Mouse (Mus musculus) CH12.LX (cell line): ENCODE results near the gene Tigit. TPM values are rescaled to one million over a fixed set of nuclear protein-coding genes. Genes with fewer than 3 reads are reported as not detected.

Experiments used
- DNase-seq: peaks from one replicate; pipeline ENCODE4 v3.0.0-alpha.2; 2013; ENCODE audit errors: extremely low read depth
- H3K27ac ChIP-seq: 2 replicates; pipeline ENCODE4 v1.5.1; 2012; ENCODE audit warnings: low read depth, mild to moderate bottlenecking, control low read depth, moderate library complexity; ENCODE audit not compliant: insufficient read depth
- H3K27me3 ChIP-seq: replicated peaks from 2 replicates; pipeline ENCODE3; 2012; ENCODE audit warnings: inconsistent platforms
- H3K36me3 ChIP-seq, 2 experiments: replicated peaks in 1 of 2; 2 replicates each; pipeline versions ENCODE3 to v1.6.1; 2012; ENCODE audit warnings: inconsistent platforms in 1 of 2, low read length in 1 of 2, mild to moderate bottlenecking in 1 of 2, mixed read lengths in 1 of 2, moderate library complexity in 1 of 2; ENCODE audit not compliant: control insufficient read depth in 1 of 2, insufficient read depth in 1 of 2
- H3K4me1 ChIP-seq, 2 experiments: 2 replicates each; pipeline ENCODE4 v1.6.1; 2012; ENCODE audit warnings: inconsistent platforms in 1 of 2, moderate library complexity in 1 of 2; ENCODE audit not compliant: insufficient read depth in 2 of 2, control insufficient read depth in 1 of 2
- H3K4me2 ChIP-seq: 2 replicates; pipeline ENCODE4 v1.6.1; 2012; ENCODE audit warnings: low read depth, mild to moderate bottlenecking, control low read depth; ENCODE audit not compliant: poor library complexity, insufficient read depth, severe bottlenecking
- H3K4me3 ChIP-seq, 3 experiments: fragments of 150-350 bp in 1 of 3; sonication (generic) in 1 of 3; replicated peaks in 1 of 3; 2 replicates each; pipeline versions ENCODE3 to v1.5.1; 2011 to 2012; ENCODE audit warnings: low read depth in 2 of 3, low read length in 2 of 3, mild to moderate bottlenecking in 2 of 3, moderate library complexity in 2 of 3, control low read depth in 1 of 3, improper control_type of control experiment in 1 of 3, inconsistent platforms in 1 of 3, mixed read lengths in 1 of 3; ENCODE audit not compliant: poor library complexity in 1 of 3
- H3K79me2 ChIP-seq: replicated peaks from 2 replicates; pipeline ENCODE4 v1.6.1; 2012; ENCODE audit warnings: mild to moderate bottlenecking, moderate library complexity; ENCODE audit not compliant: control insufficient read depth, poor library complexity, insufficient read depth, severe bottlenecking; ENCODE audit errors: extremely low read depth
- H3K9ac ChIP-seq: 2 replicates; pipeline ENCODE4 v1.6.1; 2012; ENCODE audit warnings: low read depth, mild to moderate bottlenecking, control low read depth, moderate library complexity; ENCODE audit not compliant: insufficient read depth
- H3K9me3 ChIP-seq: replicated peaks from 2 replicates; pipeline ENCODE3; 2012; ENCODE audit warnings: low read length, inconsistent platforms, mixed read lengths
- BHLHE40 ChIP-seq: IDR thresholded peaks from 2 replicates; pipeline ENCODE4 v1.6.1; 2011; ENCODE audit warnings: mild to moderate bottlenecking, low read depth, low read length, improper control_type of control experiment
- CHD1 ChIP-seq: IDR thresholded peaks from 2 replicates; pipeline ENCODE4 v1.6.1; 2012; ENCODE audit warnings: low read depth, low read length, improper control_type of control experiment, inconsistent platforms
- CHD2 ChIP-seq: IDR thresholded peaks from 2 replicates; pipeline ENCODE4 v1.6.1; 2011; ENCODE audit warnings: low read length, improper control_type of control experiment
- E2F4 ChIP-seq: IDR thresholded peaks from 2 replicates; pipeline ENCODE4 v1.6.1; 2011; ENCODE audit warnings: low read depth, low read length, improper control_type of control experiment; ENCODE audit not compliant: insufficient replicate concordance
- ELF1 ChIP-seq: IDR thresholded peaks from 2 replicates; pipeline ENCODE4 v1.6.1; 2014; ENCODE audit warnings: low read depth, mild to moderate bottlenecking, inconsistent platforms, low read length, improper control_type of control experiment
- EP300 ChIP-seq: IDR thresholded peaks from 2 replicates; pipeline ENCODE4 v1.6.1; 2011; ENCODE audit warnings: low read length, improper control_type of control experiment
- ETS1 ChIP-seq: conservative IDR thresholded peaks from 2 replicates; pipeline ENCODE4 v1.6.1; 2012; ENCODE audit warnings: low read depth, mild to moderate bottlenecking, inconsistent platforms, low read length, improper control_type of control experiment, moderate library complexity
- GABPA ChIP-seq: IDR thresholded peaks from 2 replicates; pipeline ENCODE4 v1.6.1; 2012; ENCODE audit warnings: low read depth, low read length, improper control_type of control experiment, inconsistent platforms; ENCODE audit not compliant: insufficient replicate concordance
- HCFC1 ChIP-seq: IDR thresholded peaks from 2 replicates; pipeline ENCODE4 v1.6.1; 2012; ENCODE audit warnings: low read depth, mild to moderate bottlenecking, inconsistent platforms, low read length, improper control_type of control experiment
- IRF4 ChIP-seq: IDR thresholded peaks from 2 replicates; pipeline ENCODE4 v1.6.1; 2014; ENCODE audit warnings: low read depth, mild to moderate bottlenecking, inconsistent platforms, low read length, improper control_type of control experiment
- JUN ChIP-seq: IDR thresholded peaks from 2 replicates; pipeline ENCODE4 v1.6.1; 2011; ENCODE audit warnings: low read depth, mild to moderate bottlenecking, low read length, improper control_type of control experiment, moderate library complexity; ENCODE audit not compliant: insufficient read depth
- JUND ChIP-seq: conservative IDR thresholded peaks from 2 replicates; pipeline ENCODE4 v1.6.1; 2011; ENCODE audit warnings: low read depth, low read length, improper control_type of control experiment
- KAT2A ChIP-seq: IDR thresholded peaks from 2 replicates; pipeline ENCODE4 v1.6.1; 2012; ENCODE audit warnings: low read length, improper control_type of control experiment, inconsistent platforms; ENCODE audit not compliant: insufficient replicate concordance
- MAFK ChIP-seq: IDR thresholded peaks from 2 replicates; pipeline ENCODE4 v1.6.1; 2011; ENCODE audit warnings: low read length, improper control_type of control experiment; ENCODE audit not compliant: insufficient replicate concordance
- MAZ ChIP-seq: IDR thresholded peaks from 2 replicates; pipeline ENCODE4 v1.6.1; 2012; ENCODE audit warnings: low read depth, mild to moderate bottlenecking, inconsistent platforms, low read length, improper control_type of control experiment, moderate library complexity
- MEF2A ChIP-seq: IDR thresholded peaks from 2 replicates; pipeline ENCODE4 v1.6.1; 2014; ENCODE audit warnings: low read depth, mild to moderate bottlenecking, inconsistent platforms, low read length, improper control_type of control experiment, borderline replicate concordance
- MXI1 ChIP-seq: IDR thresholded peaks from 2 replicates; pipeline ENCODE4 v1.6.1; 2011; ENCODE audit warnings: mild to moderate bottlenecking, low read depth, low read length, improper control_type of control experiment
- MYC ChIP-seq: IDR thresholded peaks from 2 replicates; pipeline ENCODE4 v1.6.1; 2011; ENCODE audit warnings: low read depth, mild to moderate bottlenecking, improper control_type of control experiment, low read length
- NELFE ChIP-seq: IDR thresholded peaks from 2 replicates; pipeline ENCODE4 v1.6.1; 2011; ENCODE audit warnings: low read depth, low read length, improper control_type of control experiment
- NRF1 ChIP-seq: IDR thresholded peaks from 2 replicates; pipeline ENCODE4 v1.6.1; 2014; ENCODE audit warnings: low read depth, mild to moderate bottlenecking, inconsistent platforms, low read length, improper control_type of control experiment, moderate library complexity
- PAX5 ChIP-seq: IDR thresholded peaks from 2 replicates; pipeline ENCODE4 v1.6.1; 2012; ENCODE audit warnings: low read length, inconsistent platforms, mixed read lengths
- POLR2A ChIP-seq: IDR thresholded peaks from 2 replicates; pipeline ENCODE4 v1.6.1; 2011; ENCODE audit warnings: low read depth, mild to moderate bottlenecking, improper control_type of control experiment, low read length
- RCOR1 ChIP-seq: conservative IDR thresholded peaks from 2 replicates; pipeline ENCODE4 v1.6.1; 2012; ENCODE audit warnings: low read depth, mild to moderate bottlenecking, inconsistent platforms, low read length, improper control_type of control experiment
- SIN3A ChIP-seq: IDR thresholded peaks from 2 replicates; pipeline ENCODE4 v1.6.1; 2012; ENCODE audit warnings: low read length, improper control_type of control experiment, inconsistent platforms
- SMC3 ChIP-seq: IDR thresholded peaks from 2 replicates; pipeline ENCODE4 v1.6.1; 2011; ENCODE audit warnings: low read depth, low read length, improper control_type of control experiment
- TBP ChIP-seq: conservative IDR thresholded peaks from 2 replicates; pipeline ENCODE4 v1.6.1; 2011; ENCODE audit warnings: low read depth, low read length, improper control_type of control experiment
- TCF12 ChIP-seq: IDR thresholded peaks from 2 replicates; pipeline ENCODE4 v1.6.1; 2014; ENCODE audit warnings: low read depth, mild to moderate bottlenecking, inconsistent platforms, low read length, improper control_type of control experiment
- UBTF ChIP-seq: IDR thresholded peaks from 2 replicates; pipeline ENCODE4 v1.6.1; 2012; ENCODE audit warnings: low read depth, mild to moderate bottlenecking, inconsistent platforms, low read length, improper control_type of control experiment, moderate library complexity
- USF1 ChIP-seq: IDR thresholded peaks from 2 replicates; pipeline ENCODE4 v1.6.1; 2014; ENCODE audit warnings: low read depth, mild to moderate bottlenecking, inconsistent platforms, low read length, improper control_type of control experiment
- USF2 ChIP-seq: conservative IDR thresholded peaks from 2 replicates; pipeline ENCODE4 v1.6.1; 2011; ENCODE audit warnings: low read depth, low read length, improper control_type of control experiment
- ZC3H11A ChIP-seq: IDR thresholded peaks from 2 replicates; pipeline ENCODE4 v1.6.1; 2012; ENCODE audit warnings: low read depth, mild to moderate bottlenecking, inconsistent platforms, low read length, improper control_type of control experiment
- ZKSCAN1 ChIP-seq: IDR thresholded peaks from 2 replicates; pipeline ENCODE4 v1.6.1; 2012; ENCODE audit warnings: low read depth, inconsistent platforms, low read length, improper control_type of control experiment, borderline replicate concordance
- ZMIZ1 ChIP-seq: IDR thresholded peaks from 2 replicates; pipeline ENCODE4 v1.6.1; 2012; ENCODE audit warnings: low read depth, mild to moderate bottlenecking, inconsistent platforms, low read length, improper control_type of control experiment
- ZNF384 ChIP-seq: IDR thresholded peaks from 2 replicates; pipeline ENCODE4 v1.6.1; 2012; ENCODE audit warnings: low read depth, low read length, improper control_type of control experiment, inconsistent platforms
- dilution Hi-C: fragments of 300-500 bp; cut with MboI; formaldehyde crosslinking; loops from 2 replicates; pipeline ENCODE4 v1.14.3; 2020; ENCODE audit warnings: low sequenced_read_pairs; ENCODE audit not compliant: extremely low pct_unique_long_range_greater_than_20kb, extremely low pct_ligation_motif_present
- in situ Hi-C: fragments of 300-500 bp; cut with MboI; formaldehyde crosslinking; loops from 3 replicates; pipeline ENCODE4 v1.14.3; 2019; ENCODE audit warnings: low sequenced_read_pairs, low pct_ligation_motif_present, low pct_unique_long_range_greater_than_20kb, mixed read lengths
- polyA plus RNA-seq: library from polyadenylated mRNA; unstranded; fragments of >175 nt; gene quantifications from 2 replicates; pipeline ENCODE4 v1.2.1, GENCODE M21; 2012; ENCODE audit warnings: low read depth; ENCODE audit not compliant: insufficient read length
- total RNA-seq, 2 experiments: library from RNA; depleted of rRNA; stranded (reverse); fragments of 300-350 nt in 1 of 2; fragments of >200 nt in 1 of 2; gene quantifications; 2 replicates each; pipeline ENCODE4 v1.2.3; 2012 to 2014

The Tigit gene
- total and polyA plus RNA-seq, 3 experiments, result 17.5 to 67.2 (median 55.4) TPM

DNA sequence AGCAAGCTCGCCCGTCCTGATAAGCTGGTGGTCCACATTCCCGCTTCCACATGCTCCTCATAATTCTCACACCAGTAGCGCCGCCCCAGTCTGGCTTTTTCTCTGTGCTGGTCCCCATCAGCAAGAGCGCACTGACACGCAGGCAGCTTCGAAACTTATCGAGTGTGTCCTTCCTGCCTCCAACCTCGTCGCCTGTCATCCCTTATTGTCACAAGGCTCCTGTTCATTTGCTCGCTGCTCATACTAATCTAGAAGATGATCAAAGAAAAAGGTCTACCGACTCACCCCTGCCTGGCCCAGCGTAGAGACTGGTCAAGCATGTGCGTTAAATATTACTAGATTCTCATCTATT is 45.1 kb upstream of the Tigit start (continued):
- TF ChIP-seq MAZ (no peak), HCFC1 (no peak), SMC3 (no peak), JUN (no peak), ELF1 (no peak), PAX5 (no peak), NRF1 (no peak), GABPA (no peak), BHLHE40 (no peak; the same call in 1 of the 2 replicates), ZKSCAN1 (no peak), POLR2A (peak; percentile 33; the same call in 1 of the 2 replicates), ZNF384 (no peak), ZMIZ1 (no peak)
- TF ChIP-seq, all 38 proteins: peak for 7

DNA sequence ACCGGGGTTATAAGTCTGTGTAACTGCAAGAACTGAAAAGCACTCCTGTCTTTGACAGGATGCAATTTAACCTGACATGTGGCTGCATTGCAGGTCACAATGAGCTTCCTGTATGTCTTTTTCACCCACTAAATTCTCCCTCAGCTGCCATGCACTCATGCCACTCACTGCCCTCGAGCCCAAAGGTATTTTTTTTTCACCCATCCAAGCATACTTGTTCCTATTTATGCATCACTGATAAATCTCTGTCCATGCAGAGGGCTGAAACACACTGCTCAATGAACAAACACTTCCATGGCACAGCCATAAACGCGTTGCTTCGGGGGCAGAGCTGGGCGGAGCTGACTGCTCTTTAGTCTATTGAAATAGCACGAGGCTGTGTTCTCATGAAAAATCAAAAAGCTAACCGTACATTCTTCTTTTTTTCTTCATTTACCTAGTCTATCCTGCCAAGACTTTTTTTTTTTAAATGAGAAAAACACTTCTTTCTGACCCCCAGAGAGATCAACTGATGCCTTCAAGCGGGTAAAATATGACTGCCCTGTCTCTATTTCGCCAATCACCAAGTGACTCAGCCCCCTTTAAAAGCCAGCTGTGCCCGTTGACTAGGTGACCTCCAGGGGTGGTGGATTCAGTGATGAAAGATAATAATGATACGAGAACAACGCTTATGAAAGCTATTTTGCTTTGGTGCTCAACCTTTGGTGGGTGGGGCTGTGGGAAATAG is 44.6 kb upstream of the Tigit start:
- DNase-seq, result no peak
- Histone ChIP-seq H3K27ac (peak overlapping the region; percentile 66), H3K27me3 (no peaks in the 10 kb centered on the region), H3K4me1 (peaks cover 4 to 24% of the 10 kb centered on the region in 2 experiments), H3K79me2 (no peaks in the 10 kb centered on the region), H3K9ac (peak overlapping the region; percentile 76), H3K4me2 (peak overlapping the region; percentile 100), H3K4me3 (peak overlapping the region; percentile 31 to 44 (median 32)), H3K36me3 (no peaks in the 10 kb centered on the region), H3K9me3 (no peaks in the 10 kb centered on the region)
- in situ Hi-C loops (no loop called here), dilution Hi-C loops (no loop called here)
- TF ChIP-seq RCOR1, result no peak; the same call in 1 of the 2 replicates
- 0 out of 2 replicates have a peak, but pooled peaks have one; percentile 41 for TF ChIP-seq MAZ
- 0 out of 2 replicates have a peak, but pooled peaks have one; percentile 37 for TF ChIP-seq ZMIZ1
- TF ChIP-seq JUND, result no peak; the same call in 1 of the 2 replicates
- TF ChIP-seq MYC, result peak; percentile 55; the same call in 1 of the 2 replicates
- TF ChIP-seq MEF2A, result no peak
- no peak; the same call in 1 of the 2 replicates for TF ChIP-seq CHD1
- TF ChIP-seq E2F4, result no peak
- TF ChIP-seq NRF1, result no peak
- no peak for TF ChIP-seq HCFC1
- no peak for TF ChIP-seq TBP
- TF ChIP-seq TCF12, result no peak
- TF ChIP-seq NELFE, result no peak
- no peak for TF ChIP-seq ZKSCAN1
- TF ChIP-seq MXI1, result no peak; the same call in 1 of the 2 replicates
- TF ChIP-seq ZC3H11A, result no peak
- TF ChIP-seq MAFK, result no peak
- no peak for TF ChIP-seq KAT2A
- peak; percentile 30; the same call in 1 of the 2 replicates for TF ChIP-seq BHLHE40
- no peak for TF ChIP-seq EP300
- no peak for TF ChIP-seq CHD2
- TF ChIP-seq ELF1, result no peak
- TF ChIP-seq POLR2A, result no peak
- TF ChIP-seq SMC3, result no peak
- TF ChIP-seq USF2, result no peak
- TF ChIP-seq IRF4, result no peak
- peak; percentile 68 for TF ChIP-seq SIN3A
- TF ChIP-seq USF1, result no peak
- TF ChIP-seq ETS1, result peak; percentile 20; the same call in 1 of the 2 replicates
- peak; percentile 4; the same call in 1 of the 2 replicates for TF ChIP-seq ZNF384
- no peak for TF ChIP-seq UBTF
